Mouse (Mus musculus) forebrain, embryonic 16.5 days (tissue): ENCODE data around the gene Mfap5. TPM values are rescaled to one million over a fixed set of nuclear protein-coding genes. Genes with fewer than 3 reads are reported as not detected.
A peak's percentile ranks its signal among the peaks of the same experiment; 100 is the strongest.

ENCODE experiments used
- ATAC-seq: fragments of 200-750 bp; cut with Nextera tagmentation; 2 replicates; pipeline ENCODE4 v1.8.0; 2017; ENCODE audit warnings: mild to moderate bottlenecking, moderate library complexity
- H3K27ac ChIP-seq: fragments of 300-500 bp; sonication (generic); 2 replicates; pipeline ENCODE4 v1.5.1; 2014; ENCODE audit warnings: low read length, control low read depth
- H3K27me3 ChIP-seq: fragments of 300-500 bp; sonication (generic); replicated peaks from 2 replicates; pipeline ENCODE4 v1.6.1; 2014; ENCODE audit warnings: low read length; ENCODE audit not compliant: control insufficient read depth, insufficient read depth
- H3K36me3 ChIP-seq: fragments of 300-500 bp; sonication (generic); 2 replicates; pipeline ENCODE4 v1.6.1; 2014; ENCODE audit not compliant: control insufficient read depth, insufficient read depth
- H3K4me1 ChIP-seq: fragments of 300-500 bp; sonication (generic); replicated peaks from 2 replicates; pipeline ENCODE4 v1.6.1; 2014; ENCODE audit warnings: low read length; ENCODE audit not compliant: control insufficient read depth, insufficient read depth
- H3K4me2 ChIP-seq: fragments of 300-500 bp; sonication (generic); 2 replicates; pipeline ENCODE4 v1.6.1; 2014; ENCODE audit warnings: mild to moderate bottlenecking, low read length, control low read depth
- H3K4me3 ChIP-seq: fragments of 300-500 bp; sonication (generic); replicated peaks from 2 replicates; pipeline ENCODE4 v1.5.1; 2014; ENCODE audit warnings: mild to moderate bottlenecking, low read length, control low read depth
- H3K9ac ChIP-seq: fragments of 300-500 bp; sonication (generic); replicated peaks from 2 replicates; pipeline ENCODE4 v1.6.1; 2014; ENCODE audit warnings: low read depth, low read length, control low read depth
- H3K9me3 ChIP-seq: fragments of 300-500 bp; sonication (generic); 2 replicates; pipeline ENCODE4 v1.6.1; 2016; ENCODE audit warnings: low read length; ENCODE audit not compliant: control insufficient read depth
- WGBS: fragments of 180-500 bp; shearing (Covaris S2); extraction: QIAGEN DNeasy Blood & Tissue Kit; methylation state at CpG from one replicate; pipeline ENCODE4 v1.1.7; 2014; 5-methylcytosine and 5-hydroxymethylcytosine counted together
- polyA plus RNA-seq: library from polyadenylated mRNA; unstranded; fragments of >200 nt; fragmentation: Nextera tagmentation; extraction: Ambion mirVana; gene quantifications from 2 replicates; pipeline ENCODE4 v1.2.1, GENCODE M21; 2015

Mfap5 gene
- polyA plus RNA-seq, 1 experiment from 2014 or later = 3.1 TPM

DNA sequence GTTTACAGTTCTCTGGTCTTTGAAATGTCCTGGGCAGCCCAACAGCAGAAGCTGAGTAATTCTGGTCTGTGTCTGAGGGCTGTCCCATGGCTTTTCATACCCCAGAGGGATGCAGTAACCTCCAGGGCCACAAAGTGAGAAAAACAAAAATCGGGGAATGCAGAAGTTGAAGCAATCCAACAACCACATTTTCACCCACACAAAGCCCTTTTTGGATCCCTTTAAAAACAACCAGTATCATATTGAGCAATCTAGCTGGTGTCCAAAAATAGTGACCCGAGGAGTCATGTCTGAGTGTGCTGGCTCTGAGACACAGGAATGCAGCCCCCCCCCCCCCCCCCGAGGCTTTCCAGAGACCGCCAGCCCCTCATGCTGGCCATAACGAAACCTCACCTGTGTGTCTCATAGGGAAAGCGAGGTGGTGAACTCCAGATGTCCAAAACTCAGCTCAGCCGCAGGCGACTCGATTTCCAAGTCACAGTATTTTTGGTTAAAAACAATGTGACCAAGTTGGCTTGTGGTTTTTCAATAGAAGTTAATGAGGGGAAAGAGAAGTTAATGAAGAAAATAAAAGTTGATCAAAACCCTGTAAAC lies 39.7 kb downstream of the Mfap5 start:
- no peaks in the 10 kb centered on the region for H3K27me3 ChIP-seq
- no peaks in the 10 kb centered on the region for H3K9me3 ChIP-seq
- H3K36me3 ChIP-seq = no peaks in the 10 kb centered on the region
- WGBS = 81% methylated on average over 9 of the region's 9 CpGs
- H3K4me1 ChIP-seq = no peaks in the 10 kb centered on the region
- no peak overlapping the region for H3K4me2 ChIP-seq
- no peak for ATAC-seq
- no peak overlapping the region for H3K4me3 ChIP-seq
- no peak overlapping the region for H3K9ac ChIP-seq
- no peak overlapping the region for H3K27ac ChIP-seq

DNA sequence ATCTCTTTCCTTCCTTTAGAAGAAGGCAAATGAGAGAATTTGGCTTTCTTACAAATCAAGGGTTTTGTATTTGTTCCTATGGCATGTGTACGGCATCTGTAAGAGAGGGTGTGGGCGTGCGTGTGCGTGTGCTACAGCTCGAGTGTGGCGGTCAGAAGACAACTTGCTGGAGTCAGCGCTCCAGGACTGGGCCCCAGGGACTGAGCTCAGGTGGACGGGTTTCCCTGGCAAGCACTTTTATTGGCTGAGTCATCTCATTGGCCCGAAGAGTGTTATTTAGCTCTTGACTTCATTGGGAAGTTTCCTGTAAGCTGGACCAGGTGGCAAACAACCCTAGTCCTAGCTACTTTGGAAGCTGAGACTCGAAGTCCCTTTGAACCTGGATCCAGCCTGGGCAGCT lies 40.3 kb downstream of the Mfap5 start:
- Histone ChIP-seq H3K4me3 (no peak overlapping the region), H3K27me3 (no peaks in the 10 kb centered on the region), H3K9me3 (no peaks in the 10 kb centered on the region), H3K36me3 (no peaks in the 10 kb centered on the region), H3K27ac (no peak overlapping the region), H3K4me1 (no peaks in the 10 kb centered on the region), H3K4me2 (no peak overlapping the region), H3K9ac (no peak overlapping the region)
- ATAC-seq = no peak
- 79% methylated on average over 10 of the region's 10 CpGs for WGBS

DNA sequence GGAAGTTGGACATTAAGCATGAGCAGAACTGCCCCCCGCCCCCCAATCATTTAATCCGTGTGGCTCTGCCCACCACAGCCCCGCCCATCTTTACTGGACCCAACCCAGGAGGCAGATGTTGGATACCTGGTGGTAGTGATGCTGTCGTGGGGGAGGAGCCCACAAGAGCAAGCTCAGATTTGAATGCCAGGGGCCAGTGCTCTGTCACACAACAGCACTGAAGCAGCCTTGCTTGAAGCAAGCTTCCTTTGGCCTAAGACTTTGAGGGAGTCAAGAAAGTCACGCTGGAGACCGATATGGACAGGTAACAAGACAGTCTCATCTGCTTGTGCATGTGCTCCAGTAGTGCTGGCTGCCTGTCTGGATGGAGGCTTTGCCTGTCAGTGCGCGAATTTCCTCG lies 48.0 kb downstream of the Mfap5 start, which contains the start of gene Aicda:
Gene Aicda (plus strand): TSS at position 196 of the 400 bp plus-strand sequence.
- H3K4me1 ChIP-seq = peaks cover 4% of the 10 kb centered on the region
- no peaks in the 10 kb centered on the region for H3K27me3 ChIP-seq
- no peak within 1 kb of the TSS for H3K9ac ChIP-seq
- 0 out of 2 replicates have a peak within 1 kb of the TSS, but pooled peaks have one; percentile 15 for H3K27ac ChIP-seq
- WGBS = 61% methylated on average over 9 of the region's 9 CpGs
- H3K4me3 ChIP-seq = no peak within 1 kb of the TSS
- no peak within 1 kb of the TSS for H3K4me2 ChIP-seq
- no peaks in the 10 kb centered on the region for H3K9me3 ChIP-seq
- H3K36me3 ChIP-seq = no peaks in the 10 kb centered on the region
- no peak for ATAC-seq

DNA sequence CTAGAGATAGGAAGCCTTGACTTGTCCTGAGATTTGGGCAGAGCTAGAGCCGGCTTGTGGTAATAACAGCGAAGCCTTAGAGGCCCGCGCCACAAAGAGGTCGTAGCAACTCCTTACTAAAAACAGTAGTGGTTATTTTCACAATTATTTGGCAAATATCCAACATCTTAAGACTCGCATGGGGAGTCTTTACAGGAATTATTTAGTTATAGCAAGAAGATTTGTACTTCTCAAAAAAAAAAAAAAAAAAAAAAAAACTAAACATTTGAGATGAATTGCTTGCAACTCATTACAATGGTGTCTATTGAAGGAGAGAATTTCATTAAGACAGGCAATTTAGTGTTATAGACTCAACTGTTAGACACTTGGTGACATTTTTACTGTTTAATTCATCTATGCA lies 48.5 kb downstream of the Mfap5 start:
- WGBS = 75% methylated on average over 6 of the region's 6 CpGs
- Histone ChIP-seq H3K4me2 (no peak overlapping the region), H3K4me3 (no peak overlapping the region), H3K9ac (no peak overlapping the region), H3K27me3 (no peaks in the 10 kb centered on the region), H3K4me1 (peaks cover 4% of the 10 kb centered on the region), H3K36me3 (no peaks in the 10 kb centered on the region), H3K27ac (0 out of 2 replicates have a peak overlapping the region, but pooled peaks have one; percentile 15), H3K9me3 (no peaks in the 10 kb centered on the region)
- ATAC-seq = no peak

DNA sequence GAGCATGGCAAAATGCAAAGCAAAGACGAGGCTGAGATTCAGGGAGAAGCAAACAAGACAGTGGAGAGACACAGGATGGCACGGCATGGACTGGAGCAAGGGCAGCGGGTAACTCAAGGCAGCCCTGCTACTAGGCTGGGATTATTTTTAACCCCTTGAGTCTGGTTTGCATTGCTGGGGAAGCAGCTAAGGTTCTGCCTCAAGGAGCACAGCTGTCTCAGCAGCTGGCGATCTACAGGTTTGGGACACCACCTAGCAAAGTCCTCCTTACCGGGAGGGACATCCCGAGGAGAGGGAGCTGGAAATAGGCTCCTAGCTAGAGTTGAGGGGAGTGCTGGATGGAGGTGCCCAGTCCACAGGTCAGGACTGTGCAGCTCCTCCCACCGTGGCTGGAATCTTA lies 49.6 kb downstream of the Mfap5 start:
- Histone ChIP-seq H3K9ac (no peak overlapping the region), H3K4me3 (no peak overlapping the region), H3K4me2 (no peak overlapping the region), H3K4me1 (peaks cover 8% of the 10 kb centered on the region), H3K36me3 (no peaks in the 10 kb centered on the region), H3K27me3 (no peaks in the 10 kb centered on the region), H3K27ac (no peak overlapping the region), H3K9me3 (no peaks in the 10 kb centered on the region)
- ATAC-seq = no peak
- WGBS = 51% methylated on average over 7 of the region's 7 CpGs

DNA sequence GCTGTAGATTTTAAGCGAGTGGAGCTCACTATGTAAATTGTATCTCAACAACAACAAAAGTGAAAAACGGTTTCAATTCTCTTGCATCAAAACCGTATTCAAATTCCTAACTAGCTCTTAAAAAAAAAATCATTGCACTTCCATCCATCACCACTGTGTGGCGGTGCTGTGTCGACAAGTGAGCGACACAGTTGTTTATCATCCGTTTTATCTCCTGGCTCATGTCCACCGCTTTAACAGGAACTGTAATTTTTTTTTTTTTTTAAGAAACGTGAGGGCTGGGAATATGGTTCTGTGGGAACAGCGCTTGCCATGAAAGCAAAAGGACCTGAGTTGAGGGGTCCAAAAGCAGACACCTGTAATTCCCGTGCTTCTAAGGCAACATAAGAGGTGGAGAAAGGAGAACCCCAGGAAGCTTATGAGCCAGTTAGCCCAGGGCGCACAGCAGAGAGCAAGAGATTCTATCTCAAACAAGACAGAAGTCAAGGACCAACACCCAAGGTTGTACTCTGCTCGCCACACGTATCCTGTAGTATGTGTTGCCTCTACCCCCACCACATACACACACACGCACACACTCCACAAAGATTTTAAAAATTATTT lies 51.4 kb downstream of the Mfap5 start:
- 24% methylated on average over 15 of the region's 15 CpGs for whole genome bisulfite sequencing
- H3K4me2 ChIP-seq = peak overlapping the region; percentile 50
- no peak overlapping the region for H3K27ac ChIP-seq
- peak; percentile 13; the same call in 1 of the 2 replicates for ATAC-seq
- no peaks in the 10 kb centered on the region for H3K27me3 ChIP-seq
- no peaks in the 10 kb centered on the region for H3K9me3 ChIP-seq
- H3K4me3 ChIP-seq = peak overlapping the region; percentile 30
- H3K9ac ChIP-seq = no peak overlapping the region
- H3K36me3 ChIP-seq = no peaks in the 10 kb centered on the region
- peaks cover 8% of the 10 kb centered on the region for H3K4me1 ChIP-seq

DNA sequence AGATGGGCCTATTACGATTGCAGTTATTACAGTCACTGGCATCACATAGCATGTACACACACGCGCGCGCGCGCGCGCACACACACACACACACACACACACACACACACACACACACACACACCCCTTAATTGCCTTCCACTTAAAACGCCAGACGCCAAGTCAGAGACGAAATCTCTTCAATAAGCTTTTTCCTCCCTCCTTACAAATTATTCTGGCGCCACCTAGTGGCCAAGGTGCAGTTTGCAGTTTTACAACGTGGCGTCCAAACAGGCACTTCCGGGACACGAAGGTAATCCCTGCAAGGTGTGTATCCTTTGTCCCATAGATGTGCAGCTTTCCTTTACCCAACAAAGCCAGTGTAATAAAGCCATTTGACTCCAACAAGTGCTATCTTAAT lies 54.8 kb downstream of the Mfap5 start:
- Histone ChIP-seq H3K4me1 (peaks cover 12% of the 10 kb centered on the region), H3K4me3 (peak overlapping the region; percentile 20), H3K4me2 (peak overlapping the region; percentile 42), H3K36me3 (no peaks in the 10 kb centered on the region), H3K27ac (no peak overlapping the region), H3K9ac (0 out of 2 replicates have a peak overlapping the region, but pooled peaks have one; percentile 19), H3K9me3 (no peaks in the 10 kb centered on the region), H3K27me3 (no peaks in the 10 kb centered on the region)
- WGBS = 3% methylated on average over 17 of the region's 17 CpGs
- ATAC-seq = peak; percentile 27

DNA sequence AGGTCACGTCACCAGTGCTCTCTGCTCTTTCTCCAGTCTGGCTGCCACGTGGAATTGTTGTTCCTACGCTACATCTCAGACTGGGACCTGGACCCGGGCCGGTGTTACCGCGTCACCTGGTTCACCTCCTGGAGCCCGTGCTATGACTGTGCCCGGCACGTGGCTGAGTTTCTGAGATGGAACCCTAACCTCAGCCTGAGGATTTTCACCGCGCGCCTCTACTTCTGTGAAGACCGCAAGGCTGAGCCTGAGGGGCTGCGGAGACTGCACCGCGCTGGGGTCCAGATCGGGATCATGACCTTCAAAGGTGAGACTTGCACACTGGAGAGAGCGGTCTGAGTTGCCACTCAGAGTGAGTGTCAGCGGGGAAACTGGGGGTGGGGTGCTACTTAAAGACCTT lies 55.4 kb downstream of the Mfap5 start:
- Histone ChIP-seq H3K36me3 (no peaks in the 10 kb centered on the region), H3K4me2 (no peak overlapping the region), H3K27ac (no peak overlapping the region), H3K4me3 (no peak overlapping the region), H3K9ac (0 out of 2 replicates have a peak overlapping the region, but pooled peaks have one; percentile 19), H3K27me3 (no peaks in the 10 kb centered on the region), H3K9me3 (no peaks in the 10 kb centered on the region), H3K4me1 (peaks cover 12% of the 10 kb centered on the region)
- WGBS = 88% methylated on average over 20 of the region's 20 CpGs
- ATAC-seq = peak; percentile 5

DNA sequence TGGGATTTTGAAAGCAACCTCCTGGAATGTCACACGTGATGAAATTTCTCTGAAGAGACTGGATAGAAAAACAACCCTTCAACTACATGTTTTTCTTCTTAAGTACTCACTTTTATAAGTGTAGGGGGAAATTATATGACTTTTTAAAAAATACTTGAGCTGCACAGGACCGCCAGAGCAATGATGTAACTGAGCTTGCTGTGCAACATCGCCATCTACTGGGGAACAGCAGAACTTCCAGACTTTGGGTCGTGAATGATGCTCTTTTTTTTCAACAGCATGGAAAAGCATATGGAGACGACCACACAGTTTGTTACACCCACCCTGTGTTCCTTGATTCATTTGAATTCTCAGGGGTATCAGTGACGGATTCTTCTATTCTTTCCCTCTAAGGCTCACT lies 56.8 kb downstream of the Mfap5 start:
- peak overlapping the region; percentile 57 for H3K4me2 ChIP-seq
- 4% methylated on average over 6 of the region's 6 CpGs for WGBS
- no peak overlapping the region for H3K27ac ChIP-seq
- peaks cover 8% of the 10 kb centered on the region for H3K4me1 ChIP-seq
- peak; percentile 65 for ATAC-seq
- peak overlapping the region; percentile 51 for H3K9ac ChIP-seq
- no peaks in the 10 kb centered on the region for H3K36me3 ChIP-seq
- H3K9me3 ChIP-seq = no peaks in the 10 kb centered on the region
- no peaks in the 10 kb centered on the region for H3K27me3 ChIP-seq
- H3K4me3 ChIP-seq = peak overlapping the region; percentile 36
